Mouse (Mus musculus) MEL (cell line): Measurements from ENCODE around the gene Onecut3. TPM values are rescaled to one million over a fixed set of nuclear protein-coding genes. Genes with fewer than 3 reads are reported as not detected.

Experiments used
- DNase-seq: peaks from one replicate; pipeline ENCODE4 v3.0.0; 2011; ENCODE audit warnings: low read depth, low spot score
- H3K27ac ChIP-seq: 2 replicates; pipeline ENCODE4 v1.5.1; 2012; ENCODE audit warnings: low read depth, mild to moderate bottlenecking, control low read depth, low read length, moderate library complexity; ENCODE audit not compliant: control insufficient read depth
- H3K27me3 ChIP-seq, 2 experiments: fragments of 150-350 bp in 1 of 2; sonication (generic) in 1 of 2; 2 replicates each; pipeline ENCODE4 v1.6.1; 2012; ENCODE audit warnings: low read length in 2 of 2, mild to moderate bottlenecking in 2 of 2, improper control_type of control experiment in 1 of 2, moderate library complexity in 1 of 2; ENCODE audit not compliant: insufficient read depth in 2 of 2, control insufficient read depth in 1 of 2
- H3K36me3 ChIP-seq, 2 experiments: 2 replicates each; pipeline ENCODE4 v1.6.1; 2012 to 2014; ENCODE audit warnings: low read length in 2 of 2, improper control_type of control experiment in 1 of 2, inconsistent platforms in 1 of 2, mild to moderate bottlenecking in 1 of 2; ENCODE audit not compliant: insufficient read depth in 2 of 2, control insufficient read depth in 1 of 2
- H3K4me1 ChIP-seq, 2 experiments: fragments of 150-350 bp in 1 of 2; sonication (generic) in 1 of 2; 2 replicates each; pipeline ENCODE4 v1.6.1; 2012; ENCODE audit warnings: low read length in 2 of 2, improper control_type of control experiment in 1 of 2, mild to moderate bottlenecking in 1 of 2; ENCODE audit not compliant: insufficient read depth in 2 of 2, control insufficient read depth in 1 of 2
- H3K4me3 ChIP-seq, 2 experiments: fragments of 150-350 bp in 1 of 2; sonication (generic) in 1 of 2; 2 replicates each; pipeline ENCODE4 v1.5.1; 2012; ENCODE audit warnings: low read depth in 2 of 2, low read length in 2 of 2, mild to moderate bottlenecking in 2 of 2, moderate library complexity in 2 of 2, control low read depth in 1 of 2, improper control_type of control experiment in 1 of 2; ENCODE audit not compliant: control insufficient read depth in 1 of 2, insufficient read depth in 1 of 2
- H3K79me2 ChIP-seq: 2 replicates; pipeline ENCODE4 v1.6.1; 2012; ENCODE audit warnings: mild to moderate bottlenecking, low read length, moderate library complexity; ENCODE audit not compliant: control insufficient read depth, poor library complexity, insufficient read depth
- H3K9ac ChIP-seq: 2 replicates; pipeline ENCODE4 v1.6.1; 2012; ENCODE audit warnings: low read depth, mild to moderate bottlenecking, control low read depth, low read length, moderate library complexity; ENCODE audit not compliant: control insufficient read depth, poor library complexity, severe bottlenecking
- H3K9me3 ChIP-seq: fragments of 150-350 bp; sonication (generic); replicated peaks from 2 replicates; pipeline ENCODE4 v1.6.1; 2012; ENCODE audit warnings: mild to moderate bottlenecking, low read length, improper control_type of control experiment, moderate library complexity; ENCODE audit not compliant: insufficient read depth
- BHLHE40 ChIP-seq: IDR thresholded peaks from 2 replicates; pipeline ENCODE4 v1.6.1; 2012; ENCODE audit warnings: low read depth, mild to moderate bottlenecking, inconsistent platforms, low read length, improper control_type of control experiment, borderline replicate concordance
- CHD1 ChIP-seq: IDR thresholded peaks from 2 replicates; pipeline ENCODE4 v1.6.1; 2012; ENCODE audit warnings: low read depth, mild to moderate bottlenecking, inconsistent platforms, low read length, improper control_type of control experiment
- CHD2 ChIP-seq: IDR thresholded peaks from 2 replicates; pipeline ENCODE4 v1.6.1; 2011; ENCODE audit warnings: low read length, improper control_type of control experiment
- CTCF ChIP-seq, 3 experiments: IDR thresholded peaks in 2 of 3; conservative IDR thresholded peaks in 1 of 3; 2 replicates each; pipeline ENCODE4 v1.5.1; 2011 to 2012; ENCODE audit warnings: low read length in 3 of 3, low read depth in 2 of 3, mild to moderate bottlenecking in 2 of 3, improper control_type of control experiment in 1 of 3, inconsistent platforms in 1 of 3, mixed read lengths in 1 of 3, moderate library complexity in 1 of 3; ENCODE audit not compliant: control insufficient read depth in 1 of 3, insufficient read depth in 1 of 3, poor library complexity in 1 of 3, severe bottlenecking in 1 of 3
- E2F4 ChIP-seq: IDR thresholded peaks from 2 replicates; pipeline ENCODE4 v1.6.1; 2011; ENCODE audit warnings: low read depth, low read length, improper control_type of control experiment, borderline replicate concordance
- ELF1 ChIP-seq: IDR thresholded peaks from 2 replicates; pipeline ENCODE4 v1.6.1; 2014; ENCODE audit warnings: low read depth, mild to moderate bottlenecking, inconsistent platforms, low read length, improper control_type of control experiment, moderate library complexity
- EP300 ChIP-seq, 2 experiments: IDR thresholded peaks; 2 replicates each; pipeline ENCODE4 v1.6.1; 2011; ENCODE audit warnings: improper control_type of control experiment in 2 of 2, low read length in 2 of 2, low read depth in 1 of 2, mild to moderate bottlenecking in 1 of 2
- ETS1 ChIP-seq: IDR thresholded peaks from 2 replicates; pipeline ENCODE4 v1.6.1; 2012; ENCODE audit warnings: low read depth, mild to moderate bottlenecking, inconsistent platforms, low read length, improper control_type of control experiment, moderate library complexity
- GABPA ChIP-seq: IDR thresholded peaks from 2 replicates; pipeline ENCODE4 v1.6.1; 2012; ENCODE audit warnings: low read depth, mild to moderate bottlenecking, inconsistent platforms, low read length, improper control_type of control experiment, moderate library complexity
- GATA1 ChIP-seq: IDR thresholded peaks from 2 replicates; pipeline ENCODE4 v1.6.1; 2011; ENCODE audit warnings: low read depth, low read length, improper control_type of control experiment
- HCFC1 ChIP-seq: IDR thresholded peaks from 2 replicates; pipeline ENCODE4 v1.6.1; 2012; ENCODE audit warnings: low read depth, mild to moderate bottlenecking, inconsistent platforms, low read length, improper control_type of control experiment, moderate library complexity
- MAFK ChIP-seq: IDR thresholded peaks from 2 replicates; pipeline ENCODE4 v1.6.1; 2011; ENCODE audit warnings: low read depth, mild to moderate bottlenecking, low read length, improper control_type of control experiment, borderline replicate concordance
- MAX ChIP-seq: IDR thresholded peaks from 2 replicates; pipeline ENCODE4 v1.6.1; 2011; ENCODE audit warnings: low read length, improper control_type of control experiment
- MAZ ChIP-seq: IDR thresholded peaks from 2 replicates; pipeline ENCODE4 v1.6.1; 2012; ENCODE audit warnings: low read depth, mild to moderate bottlenecking, inconsistent platforms, low read length, improper control_type of control experiment
- MEF2A ChIP-seq: IDR thresholded peaks from 2 replicates; pipeline ENCODE4 v1.6.1; 2014; ENCODE audit warnings: low read depth, mild to moderate bottlenecking, inconsistent platforms, low read length, improper control_type of control experiment; ENCODE audit not compliant: poor library complexity, insufficient replicate concordance, severe bottlenecking; ENCODE audit errors: extremely low read depth
- MXI1 ChIP-seq: IDR thresholded peaks from 2 replicates; pipeline ENCODE4 v1.6.1; 2011; ENCODE audit warnings: mild to moderate bottlenecking, low read depth, low read length, improper control_type of control experiment
- MYB ChIP-seq: IDR thresholded peaks from 2 replicates; pipeline ENCODE4 v1.6.1; 2011; ENCODE audit warnings: mild to moderate bottlenecking, low read depth, low read length, improper control_type of control experiment
- MYC ChIP-seq: IDR thresholded peaks from 2 replicates; pipeline ENCODE4 v1.6.1; 2011; ENCODE audit warnings: low read depth, mild to moderate bottlenecking, low read length, improper control_type of control experiment, moderate library complexity
- NELFE ChIP-seq: IDR thresholded peaks from 2 replicates; pipeline ENCODE4 v1.6.1; 2011; ENCODE audit warnings: low read depth, low read length, improper control_type of control experiment
- NRF1 ChIP-seq: IDR thresholded peaks from 2 replicates; pipeline ENCODE4 v1.6.1; 2014; ENCODE audit warnings: low read depth, mild to moderate bottlenecking, inconsistent platforms, low read length, improper control_type of control experiment, moderate library complexity; ENCODE audit not compliant: poor library complexity, insufficient read depth, severe bottlenecking
- POLR2A ChIP-seq, 2 experiments: IDR thresholded peaks; 2 replicates each; pipeline ENCODE4 v1.6.1; 2011 to 2012; ENCODE audit warnings: low read length in 2 of 2, mild to moderate bottlenecking in 2 of 2, control low read depth in 1 of 2, improper control_type of control experiment in 1 of 2, low read depth in 1 of 2, moderate library complexity in 1 of 2; ENCODE audit not compliant: control insufficient read depth in 1 of 2, insufficient read depth in 1 of 2, poor library complexity in 1 of 2
- POLR2AphosphoS2 ChIP-seq: IDR thresholded peaks from 2 replicates; pipeline ENCODE4 v1.6.1; 2011; ENCODE audit warnings: low read length, improper control_type of control experiment
- POLR2AphosphoS5 ChIP-seq: IDR thresholded peaks from 2 replicates; pipeline ENCODE4 v1.6.1; 2012; ENCODE audit warnings: low read depth, borderline replicate concordance, mild to moderate bottlenecking, inconsistent platforms, low read length, moderate library complexity, mixed read lengths
- RAD21 ChIP-seq: IDR thresholded peaks from 2 replicates; pipeline ENCODE4 v1.6.1; 2011; ENCODE audit warnings: mild to moderate bottlenecking, low read depth, low read length, improper control_type of control experiment
- SMC3 ChIP-seq: IDR thresholded peaks from 2 replicates; pipeline ENCODE4 v1.6.1; 2011; ENCODE audit warnings: low read depth, low read length, improper control_type of control experiment
- TAL1 ChIP-seq: IDR thresholded peaks from 2 replicates; pipeline ENCODE4 v1.6.1; 2012; ENCODE audit warnings: mild to moderate bottlenecking, inconsistent platforms, low read length, moderate library complexity, mixed read lengths
- TBP ChIP-seq: IDR thresholded peaks from 2 replicates; pipeline ENCODE4 v1.8.0; 2011; ENCODE audit warnings: low read depth, low read length, improper control_type of control experiment
- TCF12 ChIP-seq: IDR thresholded peaks from 2 replicates; pipeline ENCODE4 v1.6.1; 2014; ENCODE audit warnings: low read depth, mild to moderate bottlenecking, inconsistent platforms, low read length, improper control_type of control experiment, moderate library complexity
- USF1 ChIP-seq: IDR thresholded peaks from 2 replicates; pipeline ENCODE4 v1.6.1; 2014; ENCODE audit warnings: low read depth, mild to moderate bottlenecking, inconsistent platforms, low read length, improper control_type of control experiment, moderate library complexity
- USF2 ChIP-seq, 2 experiments: IDR thresholded peaks; 2 replicates each; pipeline ENCODE4 v1.6.1; 2011 to 2012; ENCODE audit warnings: improper control_type of control experiment in 2 of 2, low read length in 2 of 2, borderline replicate concordance in 1 of 2, inconsistent platforms in 1 of 2, low read depth in 1 of 2, mild to moderate bottlenecking in 1 of 2; ENCODE audit not compliant: insufficient read depth in 1 of 2
- ZC3H11A ChIP-seq: IDR thresholded peaks from 2 replicates; pipeline ENCODE4 v1.6.1; 2012; ENCODE audit warnings: low read depth, mild to moderate bottlenecking, inconsistent platforms, low read length, improper control_type of control experiment
- ZKSCAN1 ChIP-seq: IDR thresholded peaks from 2 replicates; pipeline ENCODE4 v1.6.1; 2012; ENCODE audit warnings: low read depth, mild to moderate bottlenecking, inconsistent platforms, low read length, improper control_type of control experiment, moderate library complexity
- ZMIZ1 ChIP-seq: IDR thresholded peaks from 2 replicates; pipeline ENCODE4 v1.6.1; 2012; ENCODE audit warnings: low read depth, mild to moderate bottlenecking, inconsistent platforms, low read length, improper control_type of control experiment, moderate library complexity
- ZNF384 ChIP-seq: IDR thresholded peaks from 2 replicates; pipeline ENCODE4 v1.6.1; 2012; ENCODE audit warnings: low read depth, mild to moderate bottlenecking, inconsistent platforms, low read length, improper control_type of control experiment
- polyA plus RNA-seq, 2 experiments: library from polyadenylated mRNA; stranded (reverse) in 1 of 2; unstranded in 1 of 2; fragments of >175 nt in 1 of 2; fragments of >200 nt in 1 of 2; gene quantifications; 2 replicates each; pipeline versions ENCODE4 v1.2.1 to v1.2.4; 2012; ENCODE audit warnings: low replicate concordance in 2 of 2, low read depth in 1 of 2; ENCODE audit not compliant: insufficient read length in 2 of 2, insufficient read depth in 1 of 2, missing spikeins in 1 of 2
- total RNA-seq: library from RNA; depleted of rRNA; stranded (reverse); fragments of 300-350 nt; gene quantifications from 2 replicates; pipeline ENCODE4 v1.2.3, GENCODE M21; 2012

Onecut3 gene
- total and polyA plus RNA-seq, 3 experiments: not detected

GRCm38 (mm10) chr10:80519287-80519686 is 24.7 kb downstream of the Onecut3 start:
- Histone ChIP-seq H3K9ac (no peak overlapping the region), H3K4me3 (no peak overlapping the region), H3K9me3 (no peaks in the 10 kb centered on the region; the same call in 1 of the 2 replicates), H3K27ac (no peak overlapping the region), H3K79me2 (no peaks in the 10 kb centered on the region), H3K36me3 (no peaks in the 10 kb centered on the region), H3K27me3 (0 out of 4 replicates have a peak, but pooled peaks cover 0 to 1% of the 10 kb centered on the region in 2 experiments), H3K4me1 (no peaks in the 10 kb centered on the region)
- DNase-seq: no peak
- TF ChIP-seq ZKSCAN1 (peak; percentile 51; the same call in 1 of the 2 replicates), MXI1 (no peak), BHLHE40 (no peak), EP300 (IDR thresholded peaks at IDR 0.05; ENCODE audit: low read depth in 1 of 2, low read length in 2 of 2) (no peak), TCF12 (no peak), TAL1 (no peak), ELF1 (no peak), ZMIZ1 (no peak), POLR2AphosphoS5 (no peak), CTCF (IDR thresholded peaks at IDR 0.05 in 2 of 3, conservative IDR thresholded peaks at IDR 0.05 in 1 of 3; ENCODE audit: control insufficient read depth in 1 of 3, insufficient read depth in 1 of 3, low read depth in 2 of 3, low read length in 3 of 3, poor library complexity in 1 of 3, severe bottlenecking in 1 of 3) (peak in 2 of 3 experiments; percentile 65; a peak in 4 of 6 replicates), MEF2A (no peak), NRF1 (no peak), MAFK (no peak), ETS1 (no peak), USF2 (IDR thresholded peaks at IDR 0.05; ENCODE audit: borderline replicate concordance in 1 of 2, insufficient read depth in 1 of 2, low read depth in 1 of 2, low read length in 2 of 2) (no peak), MAX (no peak), RAD21 (peak; percentile 21), NELFE (no peak), MAZ (no peak), GABPA (no peak), USF1 (no peak), POLR2A (IDR thresholded peaks at IDR 0.05; ENCODE audit: control insufficient read depth in 1 of 2, insufficient read depth in 1 of 2, low read depth in 1 of 2, low read length in 2 of 2, poor library complexity in 1 of 2) (no peak), GATA1 (no peak), MYB (no peak), SMC3 (peak; percentile 28), POLR2AphosphoS2 (no peak), ZC3H11A (0 out of 2 replicates have a peak, but pooled peaks have one; percentile 11), ZNF384 (peak; percentile 99), HCFC1 (no peak), CHD2 (no peak), E2F4 (no peak), CHD1 (no peak), MYC (no peak), TBP (no peak)
